Mouse (Mus musculus): Measurements from ENCODE around the gene Spag7.
A peak's percentile ranks its signal among the peaks of the same experiment; 100 is the strongest.

Spag7 gene

DNA sequence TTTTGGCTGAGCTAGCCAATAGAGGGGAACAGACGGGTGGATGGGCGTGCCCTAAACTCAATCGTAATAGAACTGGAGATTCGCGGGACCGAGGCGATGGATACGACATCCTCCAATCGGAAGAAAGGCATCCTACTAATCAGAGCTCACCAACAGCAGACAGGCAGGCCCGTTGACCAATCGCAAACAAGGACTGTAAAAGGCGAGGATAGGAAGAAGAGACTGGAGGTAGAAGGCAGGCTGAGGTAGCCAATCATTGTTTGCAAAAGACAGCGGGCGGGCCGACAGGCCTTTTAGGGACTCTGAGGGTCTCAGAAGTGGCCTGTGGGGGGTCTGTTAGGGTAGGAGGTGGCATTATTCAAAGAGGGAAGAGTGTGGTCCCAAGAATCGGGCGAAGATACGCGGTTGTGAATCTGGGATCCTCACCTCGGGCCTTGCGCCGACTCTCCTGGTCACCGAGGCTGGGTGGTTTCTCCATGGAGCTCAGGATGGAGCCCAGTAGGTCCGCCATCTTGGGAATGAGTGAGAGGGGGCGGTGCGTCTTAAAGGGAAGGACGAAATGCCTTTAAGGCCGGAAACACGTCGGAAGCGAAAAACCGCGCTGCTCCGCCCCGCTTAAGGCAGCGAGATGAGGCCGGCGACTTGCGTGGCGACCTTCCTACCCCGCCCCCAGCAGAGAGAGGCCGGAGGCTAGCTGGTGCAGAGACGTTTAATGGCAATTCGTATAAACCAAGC lies at the start of gene Spag7:
TSS of gene Spag7 (minus strand) at position 646 of the 735 bp plus-strand sequence.
- peak; percentile 99 for DNase-seq (ENCODE audit: low spot score)

DNA sequence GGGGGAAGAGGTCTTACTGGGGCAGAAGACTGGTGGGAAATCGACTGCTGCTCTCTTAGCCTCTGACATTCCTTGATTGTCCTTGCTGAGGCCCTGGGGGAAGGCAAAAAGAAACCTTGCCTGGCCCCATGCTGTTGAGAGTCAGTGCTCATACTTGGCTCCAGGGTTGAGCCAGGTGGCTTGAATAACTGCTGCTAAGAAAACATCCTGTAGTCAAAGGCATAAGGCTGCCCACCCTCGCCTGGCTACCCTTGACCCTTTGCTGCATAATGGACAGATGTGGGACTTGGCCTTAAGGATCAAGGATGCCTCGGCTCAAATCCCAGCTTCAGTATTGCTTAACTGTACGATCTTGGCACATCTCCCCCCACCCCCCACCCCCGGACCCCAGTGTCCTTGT lies 49.3 kb upstream of the Spag7 start:
- DNase-seq (ENCODE audit: low spot score), result no peak

DNA sequence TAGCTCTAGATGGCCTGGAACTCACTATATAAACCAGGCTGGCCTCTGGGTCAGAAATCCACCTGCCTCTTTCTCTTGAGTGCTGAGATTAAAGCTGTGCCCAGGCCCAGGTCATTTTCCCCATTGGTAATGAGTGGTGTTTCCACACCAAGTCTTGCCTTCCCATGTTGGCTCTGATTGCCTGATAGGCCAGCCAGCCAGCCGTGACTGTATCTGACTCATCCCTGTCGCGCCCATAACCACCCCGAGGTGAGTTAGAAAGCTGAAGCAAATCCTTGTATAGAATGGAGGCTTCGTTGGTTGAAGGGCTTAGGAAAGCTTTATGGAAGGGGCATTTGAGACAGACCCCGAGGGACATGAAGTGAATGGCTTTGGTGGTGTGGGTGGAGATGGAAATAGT lies 46.6 kb upstream of the Spag7 start:
- no peak for DNase-seq (ENCODE audit: low spot score)

DNA sequence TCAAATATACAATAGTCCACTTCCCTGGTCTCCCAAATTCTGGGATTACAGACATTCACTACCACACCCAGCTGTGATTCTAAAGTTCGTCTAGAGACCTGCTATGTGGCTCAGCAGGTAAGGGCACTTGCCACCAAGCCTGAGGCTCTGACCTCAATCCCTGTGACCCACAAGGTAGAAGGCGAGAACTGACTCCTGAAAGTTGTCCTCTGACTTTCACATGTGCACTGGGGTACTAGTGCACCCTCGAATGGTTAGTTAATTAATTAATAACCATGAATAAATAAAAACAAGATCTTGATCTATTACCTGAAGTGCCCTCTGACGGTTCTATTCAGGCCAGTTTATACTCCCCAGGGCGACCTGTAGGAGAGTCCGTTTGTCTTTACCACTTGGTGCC lies 44.0 kb upstream of the Spag7 start:
- DNase-seq (ENCODE audit: low spot score), result no peak

DNA sequence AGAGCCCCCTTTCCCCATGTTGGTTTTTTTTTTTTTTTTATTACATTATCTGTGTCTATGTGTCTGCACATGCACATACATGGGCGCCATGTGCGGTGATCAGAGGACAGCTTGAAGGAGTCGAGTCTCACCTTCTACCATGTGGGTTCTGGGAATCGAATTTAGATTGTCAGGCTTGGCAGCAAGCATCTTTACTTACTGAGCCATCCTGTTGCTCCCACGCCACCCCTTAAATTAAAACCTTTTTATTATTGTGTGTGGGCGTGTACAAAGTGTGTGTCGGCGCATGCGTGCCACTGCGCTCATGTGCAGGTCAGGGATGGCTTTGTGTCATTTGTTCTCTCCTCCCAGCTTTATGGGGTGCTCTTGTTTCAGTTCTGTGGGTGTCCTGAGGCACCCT lies 41.8 kb upstream of the Spag7 start:
- no peak for DNase-seq (ENCODE audit: low spot score)

DNA sequence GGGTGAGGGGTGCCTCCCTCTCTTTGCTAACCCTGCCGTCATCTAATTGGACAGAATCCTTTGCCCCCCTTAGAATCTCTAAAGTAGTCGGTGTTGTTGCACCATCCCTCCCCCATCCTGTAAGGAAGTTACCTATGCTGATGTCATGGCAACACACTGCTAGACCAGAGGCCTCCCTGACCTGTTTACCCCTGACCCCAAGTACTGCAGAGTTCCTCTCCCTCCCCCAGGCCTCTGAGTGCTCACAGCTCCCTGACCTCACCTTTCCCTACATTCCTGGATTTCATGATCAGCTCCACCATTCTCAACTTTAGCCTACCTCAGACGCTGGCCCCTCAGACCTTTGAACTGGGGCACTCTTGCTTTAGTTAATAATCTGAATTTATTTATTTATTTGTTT lies 36.9 kb upstream of the Spag7 start:
- DNase-seq (ENCODE audit: low spot score), result peak; percentile 60

DNA sequence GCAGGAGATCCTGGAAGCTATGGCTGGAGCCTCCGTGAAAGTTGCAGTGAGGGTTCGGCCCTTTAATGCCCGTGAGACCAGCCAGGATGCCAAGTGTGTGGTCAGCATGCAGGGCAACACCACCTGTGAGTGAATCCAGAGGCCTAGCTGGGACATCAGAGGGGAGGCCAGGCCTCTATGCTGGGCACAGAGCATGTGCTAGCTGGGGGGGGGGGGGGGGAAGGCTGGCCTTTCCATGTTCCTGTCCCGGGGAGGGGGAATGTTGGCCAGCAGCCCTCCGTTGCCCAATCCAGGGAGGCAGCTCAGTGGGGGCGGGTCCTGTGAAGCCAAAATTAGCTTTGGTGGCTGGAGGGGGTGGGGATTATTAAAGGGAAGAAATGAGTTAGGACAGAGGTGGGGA lies 33.6 kb upstream of the Spag7 start:
- no peak for DNase-seq (ENCODE audit: low spot score)

DNA sequence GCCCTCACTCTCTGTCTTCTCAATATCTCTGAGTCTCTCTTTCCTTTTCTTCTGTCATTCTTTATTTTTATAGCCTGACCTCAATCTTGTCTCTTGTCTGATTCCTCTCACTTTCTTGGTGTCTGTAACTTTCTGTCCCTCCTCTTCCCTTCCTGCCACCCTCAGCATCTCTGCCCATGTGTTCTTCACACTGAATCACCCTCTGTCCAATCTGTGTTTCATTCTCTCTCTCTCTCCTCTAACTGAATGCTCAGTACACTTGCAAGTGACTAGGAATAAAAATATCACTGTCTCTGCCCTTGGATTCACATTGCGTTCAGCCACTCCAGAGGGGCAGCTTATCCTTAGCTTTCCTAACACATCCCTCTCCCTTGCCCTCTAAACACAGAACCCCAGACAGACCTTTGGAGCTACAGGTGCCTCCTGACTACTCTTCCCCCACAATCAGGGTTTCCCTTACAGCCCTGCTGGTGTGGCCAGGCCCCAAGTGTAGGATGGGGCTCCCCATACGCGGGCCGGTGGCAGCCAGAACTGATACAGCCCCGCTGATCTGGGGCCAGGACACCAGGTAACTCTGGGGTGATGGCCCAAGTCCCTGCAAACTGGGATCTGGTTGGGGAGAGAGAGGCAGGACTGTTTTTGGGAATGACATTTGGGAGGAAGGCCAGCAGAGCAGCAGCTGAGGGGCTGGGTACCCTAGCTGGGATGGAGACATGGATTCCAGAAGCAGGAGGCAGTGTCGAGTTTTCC lies 32.9 kb upstream of the Spag7 start:
- DNase-seq (ENCODE audit: low spot score), result no peak

DNA sequence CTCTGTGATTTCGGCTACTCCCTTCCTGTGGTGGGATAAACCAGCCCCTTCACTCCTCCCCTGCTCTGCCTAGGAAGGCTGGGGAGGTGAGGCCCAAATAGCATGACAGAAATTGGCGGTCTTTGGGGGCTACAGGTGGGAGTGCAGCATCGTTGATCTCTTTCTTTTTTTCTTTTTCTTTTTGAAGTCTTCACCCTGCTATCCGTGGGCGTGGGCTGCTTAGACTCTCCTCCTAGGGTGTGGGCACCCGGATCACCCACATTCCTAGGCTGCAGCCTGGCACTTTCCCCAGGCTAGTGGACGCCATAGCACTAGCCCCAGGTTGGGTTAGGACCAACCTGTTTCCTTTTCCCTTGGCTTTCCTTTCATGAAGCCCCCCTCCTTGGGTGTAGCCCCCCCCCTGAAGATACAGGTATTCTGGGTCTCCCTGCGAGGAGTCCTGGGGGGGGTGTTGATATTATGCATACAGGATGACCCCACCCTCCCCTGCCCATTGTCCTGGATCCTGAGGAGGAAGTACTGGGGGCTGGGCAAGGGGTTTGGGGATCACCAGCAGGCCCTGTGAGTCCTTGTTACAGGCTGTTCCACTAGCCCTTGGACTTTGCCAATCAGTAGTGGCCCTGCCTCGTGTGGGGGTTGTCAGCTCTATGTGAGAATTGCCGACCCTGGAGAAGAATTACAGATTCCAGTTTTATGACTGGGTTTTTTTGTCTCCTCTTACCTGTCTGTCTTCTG lies 32.2 kb upstream of the Spag7 start:
- DNase-seq (ENCODE audit: low spot score), result no peak

DNA sequence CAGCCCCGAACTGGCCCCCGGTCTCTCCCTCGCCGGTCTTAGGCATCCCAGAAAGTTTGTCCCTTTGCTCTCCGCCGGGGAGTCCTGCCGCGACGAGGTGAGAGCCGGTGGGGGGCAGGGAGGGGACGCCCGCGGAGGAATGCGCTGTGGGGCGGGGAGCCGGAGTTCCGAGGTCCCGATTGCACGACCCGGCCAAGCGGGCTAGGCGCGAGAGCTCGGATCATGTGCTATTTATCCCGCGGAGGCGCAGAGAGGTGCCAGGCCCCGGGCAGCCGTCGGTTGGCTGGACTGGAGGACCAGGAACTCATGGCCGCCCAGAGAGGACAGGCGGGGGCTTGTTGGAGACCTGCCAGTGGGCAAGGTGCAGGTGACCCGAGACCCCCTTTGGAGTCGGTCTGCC lies 31.4 kb upstream of the Spag7 start:
- peak; percentile 72 for DNase-seq (ENCODE audit: low spot score)

DNA sequence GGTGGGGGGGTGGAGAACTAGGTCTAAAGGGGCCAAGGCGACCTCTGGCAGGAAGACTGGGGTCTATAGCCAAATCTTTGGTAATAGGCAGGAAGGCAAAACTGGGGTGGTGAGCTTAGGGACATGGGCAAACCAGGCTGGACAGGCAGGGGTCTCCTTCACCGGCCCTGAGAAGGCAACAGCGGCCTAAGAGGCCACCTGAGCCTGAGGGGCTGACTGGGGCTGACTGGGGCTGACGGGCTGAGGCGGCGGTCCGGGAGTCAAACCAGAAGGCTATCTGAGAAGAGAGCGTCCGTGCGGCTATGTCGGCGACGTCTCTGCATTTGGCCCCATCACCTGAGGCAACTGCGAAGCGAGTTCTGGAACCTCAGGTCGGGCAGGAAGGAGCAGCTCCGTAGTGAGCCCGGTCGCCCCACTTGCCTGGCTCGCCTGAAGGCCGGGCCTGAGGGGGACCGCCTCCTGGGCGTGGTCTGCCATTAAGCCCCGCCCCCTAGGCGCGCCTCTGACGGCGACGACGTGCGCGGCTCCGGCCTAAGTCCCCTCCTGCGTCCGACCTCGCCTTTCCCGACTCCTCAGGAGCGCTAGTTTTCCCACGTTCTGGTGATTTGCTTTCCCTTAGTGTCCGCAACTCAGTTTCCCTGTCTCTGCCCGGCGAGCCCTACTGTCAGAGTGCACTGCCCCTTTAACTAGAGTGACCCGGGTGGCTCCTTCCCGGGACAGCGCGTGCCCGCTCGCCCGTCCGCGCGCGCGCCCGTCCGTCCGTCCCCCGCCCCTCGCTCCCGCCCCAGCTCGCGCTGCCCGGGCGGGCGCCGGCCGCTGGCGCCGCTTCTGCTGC lies 30.7 kb upstream of the Spag7 start, which contains the start of the genes Inca1 and Kif1c:
TSS of gene Inca1 (minus strand) at position 434 of the 835 bp plus-strand sequence.
TSS of gene Kif1c (plus strand) at position 827 of the 835 bp plus-strand sequence.
- peak; percentile 93 for DNase-seq (ENCODE audit: low spot score)

DNA sequence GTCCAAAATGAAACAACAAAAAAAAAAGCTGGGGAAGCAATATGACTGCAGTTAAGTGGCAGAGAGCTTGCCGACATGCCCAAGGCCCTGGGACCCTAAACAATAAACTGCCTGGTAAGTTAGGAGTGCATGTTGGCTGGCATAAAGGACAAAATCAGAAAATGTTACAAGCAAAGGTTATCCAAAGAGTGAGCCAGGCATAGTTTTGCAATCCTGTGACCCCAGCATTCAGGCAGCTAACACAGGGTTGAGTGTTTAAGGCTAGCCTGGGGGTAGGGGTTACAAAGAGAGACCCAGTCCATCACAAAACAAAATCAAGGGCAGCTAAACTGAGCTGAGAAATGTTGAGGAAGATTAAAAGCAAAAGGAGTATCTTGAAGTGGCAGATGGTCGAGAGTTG lies 29.8 kb upstream of the Spag7 start:
- DNase-seq (ENCODE audit: low spot score), result no peak

DNA sequence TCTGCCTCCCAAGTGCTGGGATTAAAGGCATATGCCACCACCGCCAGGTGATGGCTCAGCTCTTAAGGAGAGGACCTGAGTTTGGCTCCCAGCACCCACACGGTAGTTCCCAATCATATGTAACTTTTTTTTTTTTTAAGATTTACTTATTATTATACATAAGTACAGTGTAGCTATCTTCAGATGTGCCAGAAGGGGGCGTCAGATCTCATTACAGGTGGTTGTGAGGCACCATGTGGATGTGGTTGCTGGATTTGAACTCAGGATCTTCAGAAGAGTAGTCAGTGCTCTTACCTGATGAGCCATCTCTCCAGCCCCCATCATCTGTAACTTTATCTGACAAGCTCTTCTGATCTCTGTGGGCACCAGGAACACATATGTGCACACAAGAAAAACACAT lies 28.2 kb upstream of the Spag7 start:
- DNase-seq (ENCODE audit: low spot score), result no peak

DNA sequence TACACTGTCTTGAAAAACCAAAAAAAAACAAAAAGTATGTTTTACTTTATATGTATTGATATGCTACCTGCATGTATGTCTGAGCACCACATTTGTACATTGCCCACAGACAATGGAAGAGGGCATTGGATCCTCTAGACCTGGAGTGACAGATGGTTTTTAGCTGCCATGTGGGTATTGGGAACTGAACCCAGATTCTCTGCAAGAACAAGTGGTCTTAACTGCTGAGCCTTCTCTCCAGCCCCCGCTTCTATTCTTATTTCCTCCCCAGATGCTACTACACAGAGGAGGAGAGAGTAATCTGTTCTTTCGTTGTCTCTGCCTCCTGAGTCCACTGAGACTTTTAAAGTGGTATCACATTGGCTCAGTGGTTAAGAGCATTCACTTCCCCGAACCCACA lies 24.3 kb upstream of the Spag7 start:
- DNase-seq (ENCODE audit: low spot score), result no peak

DNA sequence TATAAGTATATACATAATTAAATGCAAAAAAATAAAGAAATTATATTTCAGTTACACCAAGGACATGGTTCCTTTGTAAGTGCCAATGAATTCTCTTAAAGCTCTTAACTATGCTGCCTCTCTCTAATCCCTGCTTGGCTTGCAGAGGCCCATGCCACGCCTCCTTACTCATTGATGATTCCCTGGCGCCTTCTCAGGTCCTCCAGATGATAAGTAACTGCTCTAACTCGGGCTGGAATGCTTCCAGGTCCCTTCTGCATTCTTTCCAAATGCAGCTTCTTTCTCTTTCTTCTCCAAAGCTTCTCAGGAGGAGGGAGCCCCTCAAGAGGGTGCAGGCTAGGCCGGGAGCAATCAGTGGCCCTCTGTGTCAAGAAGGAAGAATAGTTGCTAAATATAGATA lies 20.4 kb upstream of the Spag7 start:
- no peak for DNase-seq (ENCODE audit: low spot score)

DNA sequence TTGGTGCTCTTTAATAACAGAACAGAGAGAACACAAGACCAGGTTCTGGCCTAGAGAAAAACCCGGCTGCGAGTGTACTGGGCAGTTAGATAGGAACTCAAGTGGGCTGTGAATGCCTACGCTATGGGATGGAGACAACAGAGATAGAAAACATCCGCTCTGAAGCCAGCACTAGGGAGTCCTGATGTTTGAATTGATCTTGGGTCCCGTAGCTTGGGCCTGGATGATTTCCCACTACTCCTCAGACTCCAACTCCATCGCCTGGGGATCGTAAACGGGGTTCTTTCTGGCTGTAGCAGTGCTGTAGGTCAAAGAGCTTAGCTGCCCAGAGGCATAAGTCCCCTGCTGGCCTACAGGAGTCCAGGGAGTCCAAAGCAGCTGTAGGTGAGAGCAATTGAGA lies 19.2 kb upstream of the Spag7 start:
- no peak for DNase-seq (ENCODE audit: low spot score)

DNA sequence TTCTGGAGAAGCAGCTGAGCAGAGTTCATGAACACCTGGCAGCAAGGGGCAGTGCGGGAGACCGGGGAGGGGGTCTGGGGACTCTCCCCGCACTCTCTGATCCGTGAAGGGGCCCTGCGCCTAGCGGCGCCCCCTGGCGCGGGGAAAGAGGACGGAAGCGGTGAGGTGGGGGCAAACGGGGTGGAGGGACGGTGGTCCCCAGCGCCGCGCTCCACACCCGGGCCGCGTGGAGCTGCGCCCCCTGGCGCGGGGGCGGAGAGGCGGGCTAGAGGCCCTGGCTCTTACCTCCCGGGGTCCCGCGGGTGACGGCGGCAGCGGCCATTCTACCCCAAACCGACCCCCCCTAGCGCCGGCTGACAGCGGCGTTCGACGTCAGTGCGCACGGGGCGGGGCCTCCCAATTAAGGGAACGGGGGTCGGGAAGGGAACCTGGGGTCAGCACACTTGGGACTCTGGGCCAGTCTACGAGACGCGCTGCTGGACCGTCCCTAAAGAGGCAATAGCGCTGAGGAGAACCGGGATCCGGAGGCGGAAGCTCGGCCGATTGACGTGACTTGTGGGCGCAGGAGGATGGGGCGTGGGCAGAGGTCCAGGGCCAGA lies 18.5 kb upstream of the Spag7 start, which contains the start of gene Camta2:
TSS of gene Camta2 (minus strand) at position 505 of the 599 bp plus-strand sequence.
- peak; percentile 88 for DNase-seq (ENCODE audit: low spot score)

DNA sequence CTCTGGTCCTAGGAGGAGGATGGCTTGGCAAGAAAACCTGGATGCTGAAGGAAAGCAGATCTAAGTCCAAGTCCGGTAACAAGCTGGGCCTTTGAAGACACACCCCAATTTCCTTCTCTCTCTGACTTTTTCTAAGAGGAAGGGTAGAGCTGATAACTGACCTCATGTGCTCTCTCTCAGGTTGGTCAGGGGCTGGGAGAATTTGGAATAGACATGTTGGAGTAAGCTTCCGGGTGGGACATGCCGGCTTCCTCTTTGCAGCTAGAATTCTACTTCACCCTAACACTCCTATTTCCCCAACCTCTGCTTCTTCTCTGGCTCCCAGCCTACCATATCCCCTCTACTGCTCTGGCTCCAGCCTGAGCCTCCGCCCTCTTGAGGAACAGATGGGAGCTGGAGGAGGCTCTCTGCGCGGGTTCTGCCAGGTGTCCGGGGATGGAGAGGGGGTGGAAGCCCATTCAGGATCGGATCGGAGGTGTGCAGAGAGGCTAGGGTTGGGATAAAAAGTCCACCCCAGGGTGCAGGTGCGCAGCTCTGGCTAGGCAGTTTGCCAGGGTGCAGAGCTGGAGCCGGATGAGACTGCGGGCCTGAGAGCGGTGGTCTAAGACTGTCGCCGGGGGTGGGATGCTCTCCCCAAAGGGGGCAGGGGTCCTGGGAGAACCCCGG lies 17.8 kb upstream of the Spag7 start:
- DNase-seq (ENCODE audit: low spot score), result no peak

DNA sequence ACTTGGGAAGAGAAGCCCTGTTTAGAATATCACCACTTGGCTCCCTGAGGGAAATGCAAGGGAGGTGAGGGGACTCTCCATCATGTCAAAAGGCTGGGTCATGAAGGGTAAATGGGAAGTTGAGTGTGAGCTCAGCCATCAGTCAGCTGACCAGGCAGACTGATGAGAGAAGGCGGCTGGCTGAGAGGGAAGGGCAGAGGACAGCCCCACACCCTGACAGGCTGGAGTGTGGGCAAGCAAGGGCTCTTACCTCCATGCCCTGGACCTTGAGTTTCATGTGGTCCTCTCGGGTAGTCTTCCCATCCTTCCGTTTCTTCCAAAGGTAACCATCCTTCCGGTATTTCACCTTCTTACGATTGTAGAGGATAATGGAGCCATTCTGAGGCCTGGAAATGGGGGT lies 14.4 kb upstream of the Spag7 start:
- no peak for DNase-seq (ENCODE audit: low spot score)

DNA sequence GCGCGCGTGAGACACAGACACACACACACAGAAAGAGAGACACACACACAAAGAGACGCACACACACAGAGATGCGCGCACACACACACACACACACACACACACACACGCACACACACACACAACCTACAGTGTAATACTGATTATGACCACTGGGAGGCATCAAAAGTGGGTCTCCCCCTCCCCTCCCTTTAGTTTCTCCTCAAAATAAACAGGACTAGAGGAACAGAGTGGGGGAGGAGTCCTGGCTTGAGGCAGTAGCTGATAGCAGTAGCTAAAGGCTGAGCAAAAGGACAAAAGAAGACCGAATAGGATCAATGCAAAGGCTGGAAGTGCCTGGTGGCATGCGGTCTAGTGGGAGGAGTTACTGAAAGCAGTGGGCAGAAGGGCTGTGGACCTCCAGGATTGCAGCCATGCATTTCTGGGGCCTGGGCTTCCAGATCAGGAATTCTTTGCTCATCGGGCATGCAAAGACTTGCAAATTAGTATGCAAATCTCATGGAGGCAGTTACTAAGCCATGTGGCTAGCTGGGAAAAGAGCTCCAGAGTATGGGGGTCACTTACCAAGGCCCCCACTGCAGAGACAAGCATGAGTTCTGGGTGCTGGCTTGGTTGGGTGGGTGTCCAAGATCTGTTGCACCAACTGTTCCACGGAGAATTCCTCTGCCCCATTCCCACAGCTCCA lies 12.8 kb upstream of the Spag7 start:
- DNase-seq (ENCODE audit: low spot score), result peak; percentile 46

Data from yolk sac, embryonic 10.5 days (tissue).